Mouse (Mus musculus): ENCODE results near the gene Hecw2.
A peak's percentile ranks its signal among the peaks of the same experiment; 100 is the strongest.

Gene Hecw2

GRCm38 (mm10) chr1:53823687-53824445, 371.1 kb downstream of the Hecw2 start:
- DNase-seq: peak; percentile 14

- DNase-seq: no peak
Measured at GRCm38 (mm10) chr1:53821983-53822382, 373.0 kb downstream of the Hecw2 start.

GRCm38 (mm10) chr1:53820041-53820632, 374.8 kb downstream of the Hecw2 start:
- no peak for DNase-seq

GRCm38 (mm10) chr1:53818072-53818862, 376.7 kb downstream of the Hecw2 start:
- DNase-seq: no peak

- DNase-seq: no peak
Measured at GRCm38 (mm10) chr1:53816353-53816752, 378.6 kb downstream of the Hecw2 start.

- DNase-seq: no peak
Measured at GRCm38 (mm10) chr1:53814077-53814705, 380.8 kb downstream of the Hecw2 start.

- DNase-seq: no peak
Measured at GRCm38 (mm10) chr1:53811919-53812318, 383.0 kb downstream of the Hecw2 start.

GRCm38 (mm10) chr1:53808229-53808628, 386.7 kb downstream of the Hecw2 start:
- no peak for DNase-seq

- no peak for DNase-seq
Measured at GRCm38 (mm10) chr1:53797811-53798210, 397.2 kb downstream of the Hecw2 start.

GRCm38 (mm10) chr1:53797074-53797473, 397.9 kb downstream of the Hecw2 start:
- no peak for DNase-seq

GRCm38 (mm10) chr1:53796271-53796670, 398.7 kb downstream of the Hecw2 start:
- no peak for DNase-seq

GRCm38 (mm10) chr1:53795591-53795990, 399.4 kb downstream of the Hecw2 start:
- no peak for DNase-seq

- no peak for DNase-seq
Measured at GRCm38 (mm10) chr1:53795081-53795480, 399.9 kb downstream of the Hecw2 start.

GRCm38 (mm10) chr1:53794279-53794678, 400.7 kb downstream of the Hecw2 start:
- no peak for DNase-seq

- no peak for DNase-seq
Measured at GRCm38 (mm10) chr1:53791343-53791742, 403.6 kb downstream of the Hecw2 start.

GRCm38 (mm10) chr1:53784721-53785418, 410.1 kb downstream of the Hecw2 start, which contains the start of gene Stk17b:
TSS of gene Stk17b (minus strand) at chr1:53785224.
- DNase-seq: peak; percentile 47

GRCm38 (mm10) chr1:53784291-53784720, 410.7 kb downstream of the Hecw2 start:
- DNase-seq: peak; percentile 1

- no peak for DNase-seq
Measured at GRCm38 (mm10) chr1:53782956-53783355, 412.0 kb downstream of the Hecw2 start.

- no peak for DNase-seq
Measured at GRCm38 (mm10) chr1:53782079-53782478, 412.9 kb downstream of the Hecw2 start.

- DNase-seq: no peak
Measured at GRCm38 (mm10) chr1:53781311-53781710, 413.7 kb downstream of the Hecw2 start.

GRCm38 (mm10) chr1:53776176-53776905, 418.6 kb downstream of the Hecw2 start:
- DNase-seq: no peak

GRCm38 (mm10) chr1:53775545-53775944, 419.4 kb downstream of the Hecw2 start:
- no peak for DNase-seq
